Mouse (Mus musculus) intestine, embryonic 16.5 days (tissue): ENCODE data around the gene Galnt7. TPM values are rescaled to one million over a fixed set of nuclear protein-coding genes. Genes with fewer than 3 reads are reported as not detected.
"Not testable (repeated sequence)": the region's sequence is repeated elsewhere in the genome, so short reads cannot be mapped to it uniquely, and the experiment has no call there.

Experiments
- ATAC-seq: fragments of 200-750 bp; cut with Nextera tagmentation; 2 replicates; pipeline ENCODE4 v1.8.0; 2017; ENCODE audit warnings: moderate TSS enrichment, moderate library complexity
- H3K27ac ChIP-seq: fragments of 300-500 bp; sonication (generic); 2 replicates; pipeline ENCODE4 v1.5.1; 2014; ENCODE audit warnings: mild to moderate bottlenecking, low read length
- H3K27me3 ChIP-seq: fragments of 300-500 bp; sonication (generic); replicated peaks from 2 replicates; pipeline ENCODE4 v1.6.1; 2014; ENCODE audit warnings: low read length, control low read depth, mixed read lengths; ENCODE audit not compliant: control insufficient read depth, insufficient read depth
- H3K36me3 ChIP-seq: fragments of 300-500 bp; sonication (generic); 2 replicates; pipeline ENCODE4 v1.6.1; 2014; ENCODE audit warnings: low read length, control low read depth; ENCODE audit not compliant: control insufficient read depth, insufficient read depth
- H3K4me1 ChIP-seq: fragments of 300-500 bp; sonication (generic); 2 replicates; pipeline ENCODE4 v1.6.1; 2014; ENCODE audit warnings: low read length, control low read depth, mixed read lengths; ENCODE audit not compliant: control insufficient read depth, insufficient read depth
- H3K4me2 ChIP-seq: fragments of 300-500 bp; sonication (generic); 2 replicates; pipeline ENCODE4 v1.6.1; 2014; ENCODE audit warnings: low read depth, low read length, control low read depth
- H3K4me3 ChIP-seq: fragments of 300-500 bp; sonication (generic); 2 replicates; pipeline ENCODE4 v1.5.1; 2014; ENCODE audit warnings: mild to moderate bottlenecking, low read length
- H3K9ac ChIP-seq: fragments of 300-500 bp; sonication (generic); 2 replicates; pipeline ENCODE4 v1.6.1; 2014; ENCODE audit warnings: low read depth, low read length
- H3K9me3 ChIP-seq: fragments of 300-500 bp; sonication (generic); 2 replicates; pipeline ENCODE4 v1.6.1; 2016; ENCODE audit warnings: low read length, control low read depth; ENCODE audit not compliant: control insufficient read depth
- WGBS: fragments of 180-500 bp; shearing (Covaris S2); extraction: QIAGEN DNeasy Blood & Tissue Kit; methylation state at CpG from one replicate; pipeline ENCODE4 v1.1.7; 2014; 5-methylcytosine and 5-hydroxymethylcytosine counted together
- polyA plus RNA-seq: library from polyadenylated mRNA; unstranded; fragments of >200 nt; fragmentation: Nextera tagmentation; extraction: Ambion mirVana; gene quantifications from 2 replicates; pipeline ENCODE4 v1.2.1, GENCODE M21; 2015

Galnt7 gene
- polyA plus RNA-seq, 1 experiment from 2014 or later: 33.5 TPM

DNA sequence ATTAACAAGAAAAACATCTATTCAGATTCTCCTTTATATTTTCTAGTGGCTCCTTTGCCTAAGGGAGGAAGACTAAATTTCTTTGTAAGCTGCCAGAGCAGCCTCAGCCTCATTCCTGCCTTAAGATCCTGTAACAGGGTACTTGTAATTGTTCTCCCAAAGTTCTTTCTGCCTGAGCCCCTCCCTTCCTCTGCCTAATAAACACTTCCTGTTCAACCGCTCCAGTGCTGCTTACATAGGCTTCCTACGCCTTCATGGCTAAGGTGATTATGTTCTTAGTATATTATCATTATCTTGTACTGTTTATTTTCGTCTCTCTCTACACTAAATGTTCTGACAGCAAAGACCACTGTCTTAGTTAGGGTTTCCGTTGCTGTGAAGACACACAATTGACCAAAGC lies 144.2 kb downstream of the Galnt7 start:
- Histone ChIP-seq H3K27me3 (no peaks in the 10 kb centered on the region), H3K4me3 (no peak overlapping the region), H3K4me1 (0 out of 2 replicates have a peak, but pooled peaks cover 6% of the 10 kb centered on the region), H3K36me3 (no peaks in the 10 kb centered on the region), H3K4me2 (no peak overlapping the region), H3K27ac (no peak overlapping the region), H3K9ac (no peak overlapping the region), H3K9me3 (no peaks in the 10 kb centered on the region)
- ATAC-seq: no peak
- 83% methylated on average over 4 of the region's 4 CpGs for WGBS

DNA sequence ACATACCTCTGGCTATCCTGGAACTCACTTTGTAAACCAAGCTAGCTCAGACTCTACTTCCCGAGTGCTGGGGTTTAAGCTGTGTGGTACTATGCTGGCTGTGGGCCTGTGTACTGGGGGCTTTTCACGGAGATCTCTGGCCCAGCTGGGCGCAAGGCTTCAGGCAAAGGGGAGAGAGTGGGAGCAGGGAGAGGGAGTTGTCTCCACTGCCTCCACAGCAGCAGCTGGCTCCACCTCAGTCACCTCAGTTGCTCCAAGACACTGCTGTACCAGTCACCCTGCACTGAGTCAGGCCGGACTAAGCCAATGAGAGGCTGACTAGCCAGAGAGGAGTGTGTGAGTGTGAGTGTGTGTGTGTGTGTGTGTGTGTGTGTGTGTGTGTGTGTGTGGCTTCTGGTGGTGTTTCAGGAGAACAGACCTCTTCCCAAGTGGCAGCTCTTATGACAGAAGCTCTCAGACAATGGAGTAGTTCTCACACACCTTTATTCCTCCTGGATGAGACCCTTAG lies 145.2 kb downstream of the Galnt7 start:
- Histone ChIP-seq H3K9ac (no peak overlapping the region), H3K9me3 (no peaks in the 10 kb centered on the region), H3K4me3 (no peak overlapping the region), H3K27ac (no peak overlapping the region), H3K36me3 (no peaks in the 10 kb centered on the region), H3K4me2 (no peak overlapping the region), H3K4me1 (0 out of 2 replicates have a peak, but pooled peaks cover 6% of the 10 kb centered on the region), H3K27me3 (no peaks in the 10 kb centered on the region)
- WGBS: 91% methylated on average over 4 of the region's 4 CpGs
- ATAC-seq: no peak

GRCm38 (mm10) chr8:57505500-57505899 lies 147.3 kb downstream of the Galnt7 start:
- 78% methylated on average over 1 of the region's 1 CpGs for WGBS
- H3K4me3 ChIP-seq, H3K36me3 ChIP-seq, H3K27ac ChIP-seq, H3K4me2 ChIP-seq, H3K4me1 ChIP-seq, H3K9me3 ChIP-seq, H3K27me3 ChIP-seq, H3K9ac ChIP-seq: not testable (repeated sequence)
- ATAC-seq: peak; percentile 45; the same call in 1 of the 2 replicates

DNA sequence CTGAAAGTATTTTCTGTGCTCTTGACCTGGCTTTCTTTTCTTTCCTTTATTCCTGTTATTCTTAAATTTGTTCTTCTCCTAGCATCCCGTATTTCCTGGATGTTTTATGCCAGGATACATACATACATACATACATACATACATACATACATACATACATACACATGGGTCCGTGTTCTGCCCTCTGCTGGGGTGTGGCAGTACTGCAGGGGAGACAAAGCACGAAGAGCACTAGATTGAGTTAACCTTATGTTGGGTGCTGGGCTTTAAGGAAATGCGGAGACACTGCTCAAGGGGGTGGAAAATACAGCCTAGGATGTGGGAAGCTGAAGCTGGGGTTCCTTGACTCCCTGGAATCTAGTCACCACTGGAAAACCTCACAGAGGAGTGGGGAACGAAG lies 149.2 kb downstream of the Galnt7 start:
- 56% methylated on average over 5 of the region's 5 CpGs for WGBS
- no peak overlapping the region for H3K9ac ChIP-seq
- no peak overlapping the region for H3K4me2 ChIP-seq
- no peak for ATAC-seq
- H3K9me3 ChIP-seq: no peaks in the 10 kb centered on the region
- H3K27me3 ChIP-seq: no peaks in the 10 kb centered on the region
- no peak overlapping the region for H3K27ac ChIP-seq
- no peak overlapping the region for H3K4me3 ChIP-seq
- peaks cover 12% of the 10 kb centered on the region; the same call in 1 of the 2 replicates for H3K4me1 ChIP-seq
- no peaks in the 10 kb centered on the region for H3K36me3 ChIP-seq

DNA sequence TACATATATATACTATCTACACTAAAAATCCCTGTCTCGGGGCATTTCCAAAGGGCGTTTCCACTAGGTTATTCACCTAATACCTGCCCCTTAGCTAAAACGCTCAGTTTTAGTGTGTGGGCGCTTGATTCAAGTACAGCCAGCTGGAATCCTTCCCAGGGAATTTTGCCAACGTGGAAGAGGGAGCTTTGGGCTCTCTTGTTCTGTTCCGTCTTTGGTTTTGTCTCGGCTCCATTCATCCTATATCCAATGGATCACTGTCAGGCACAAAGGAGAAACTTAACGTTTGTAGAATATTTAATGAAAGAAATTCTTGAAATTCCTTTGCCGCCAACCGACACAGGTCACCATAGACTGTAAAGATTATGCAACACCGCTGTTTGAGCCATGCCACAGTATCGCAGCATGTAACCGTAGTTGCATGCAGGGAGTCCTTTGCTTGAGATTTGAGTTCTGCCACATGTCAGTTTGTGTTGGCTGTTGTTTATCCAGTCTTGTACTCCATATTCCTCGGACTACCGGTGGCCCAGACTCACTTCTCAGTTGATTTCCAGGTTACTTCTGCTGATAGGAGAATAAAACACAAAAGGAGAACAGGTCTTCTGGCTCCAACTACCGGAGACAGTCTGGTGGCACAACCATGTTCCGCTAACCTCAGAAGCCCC lies 153.9 kb downstream of the Galnt7 start:
- Histone ChIP-seq H3K27me3 (no peaks in the 10 kb centered on the region), H3K4me2 (peak overlapping the region; percentile 25; the same call in 1 of the 2 replicates), H3K27ac (no peak overlapping the region), H3K9ac (no peak overlapping the region), H3K9me3 (no peaks in the 10 kb centered on the region), H3K4me1 (peaks cover 10% of the 10 kb centered on the region; the same call in 1 of the 2 replicates), H3K4me3 (0 out of 2 replicates have a peak overlapping the region, but pooled peaks have one; percentile 5), H3K36me3 (no peaks in the 10 kb centered on the region)
- peak; percentile 73 for ATAC-seq
- WGBS: 46% methylated on average over 17 of the region's 17 CpGs

DNA sequence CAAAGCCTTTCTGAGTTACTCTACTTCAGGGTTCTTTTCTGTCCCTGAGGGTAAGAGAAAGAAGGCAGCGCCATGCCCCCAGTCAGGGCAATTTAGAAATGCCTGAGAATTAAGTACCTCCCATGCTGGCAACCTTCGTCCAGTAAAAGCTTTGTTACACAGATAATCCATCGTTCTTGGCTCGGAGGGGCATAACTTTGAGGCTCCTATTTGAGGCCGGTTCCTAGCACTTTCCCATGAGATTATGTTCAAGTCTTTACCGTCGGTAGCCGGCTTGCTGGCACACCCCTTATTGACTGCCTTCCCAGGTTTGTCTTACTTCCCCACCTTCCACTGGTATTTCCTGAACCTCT lies 154.4 kb downstream of the Galnt7 start:
- Histone ChIP-seq H3K4me2 (peak overlapping the region; percentile 25; the same call in 1 of the 2 replicates), H3K9me3 (no peaks in the 10 kb centered on the region), H3K4me1 (peaks cover 10% of the 10 kb centered on the region; the same call in 1 of the 2 replicates), H3K9ac (no peak overlapping the region), H3K36me3 (no peaks in the 10 kb centered on the region), H3K27me3 (no peaks in the 10 kb centered on the region), H3K27ac (no peak overlapping the region), H3K4me3 (no peak overlapping the region)
- no peak; the same call in 1 of the 2 replicates for ATAC-seq
- WGBS: 52% methylated on average over 8 of the region's 8 CpGs

GRCm38 (mm10) chr8:57491873-57492272 lies 161.0 kb downstream of the Galnt7 start:
- H3K36me3 ChIP-seq: no peaks in the 10 kb centered on the region
- no peaks in the 10 kb centered on the region for H3K27me3 ChIP-seq
- no peak for ATAC-seq
- no peak overlapping the region for H3K27ac ChIP-seq
- no peak overlapping the region for H3K4me3 ChIP-seq
- H3K9ac ChIP-seq: no peak overlapping the region
- 92% methylated on average over 4 of the region's 4 CpGs for WGBS
- peaks cover 6% of the 10 kb centered on the region for H3K4me1 ChIP-seq
- no peak overlapping the region for H3K4me2 ChIP-seq
- no peaks in the 10 kb centered on the region for H3K9me3 ChIP-seq

DNA sequence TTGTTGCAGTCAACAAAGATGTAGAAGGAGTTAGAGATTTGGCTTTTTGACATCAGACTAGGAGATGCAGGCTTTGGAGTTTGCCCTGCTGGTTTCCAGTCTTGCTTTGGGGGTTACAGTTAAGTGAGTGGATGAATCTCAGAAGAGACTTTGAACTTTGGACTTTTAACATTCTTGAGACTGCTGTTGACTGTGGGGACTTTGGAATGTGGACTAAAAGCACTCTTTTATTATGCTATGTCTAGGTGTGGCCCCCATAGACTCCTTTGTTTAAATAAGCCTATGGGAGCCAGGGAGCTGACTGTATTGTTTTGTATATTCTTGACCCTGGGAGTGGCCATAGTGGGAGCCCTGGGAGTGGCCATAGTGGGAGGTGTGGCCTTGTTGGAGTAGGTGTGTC lies 162.9 kb downstream of the Galnt7 start:
- H3K9me3 ChIP-seq: no peaks in the 10 kb centered on the region
- no peak overlapping the region for H3K9ac ChIP-seq
- ATAC-seq: peak; percentile 52
- peaks cover 6% of the 10 kb centered on the region for H3K4me1 ChIP-seq
- H3K4me3 ChIP-seq: no peak overlapping the region
- no peaks in the 10 kb centered on the region for H3K27me3 ChIP-seq
- peak overlapping the region; percentile 30; the same call in 1 of the 2 replicates for H3K27ac ChIP-seq
- no peaks in the 10 kb centered on the region for H3K36me3 ChIP-seq
- no peak overlapping the region for H3K4me2 ChIP-seq

- WGBS: 100% methylated on average over 1 of the region's 1 CpGs
- Histone ChIP-seq H3K9ac (no peak overlapping the region), H3K36me3 (no peaks in the 10 kb centered on the region), H3K9me3 (no peaks in the 10 kb centered on the region), H3K4me1 (peaks cover 6% of the 10 kb centered on the region), H3K27me3 (no peaks in the 10 kb centered on the region), H3K4me2 (no peak overlapping the region), H3K27ac (peak overlapping the region; percentile 30; the same call in 1 of the 2 replicates), H3K4me3 (no peak overlapping the region)
- ATAC-seq: no peak
Observed at GRCm38 (mm10) chr8:57489366-57489765, 163.5 kb downstream of the Galnt7 start.
